Mouse (Mus musculus) neural tube, embryonic 14.5 days (tissue): ENCODE results near the gene Tpd52l2. TPM values are rescaled to one million over a fixed set of nuclear protein-coding genes. Genes with fewer than 3 reads are reported as not detected.

Experiments used
- ATAC-seq: fragments of 200-750 bp; cut with Nextera tagmentation; 2 replicates; pipeline ENCODE4 v1.8.0; 2017; ENCODE audit warnings: low read depth, mild to moderate bottlenecking, moderate TSS enrichment, moderate library complexity
- H3K27ac ChIP-seq: fragments of 300-500 bp; sonication (generic); 2 replicates; pipeline ENCODE4 v1.5.1; 2014; ENCODE audit warnings: low read depth, mild to moderate bottlenecking, control low read depth, low read length, moderate library complexity, mixed read lengths
- H3K27me3 ChIP-seq: fragments of 300-500 bp; sonication (generic); 2 replicates; pipeline ENCODE4 v1.6.1; 2014; ENCODE audit warnings: low read length; ENCODE audit not compliant: control insufficient read depth, insufficient read depth
- H3K36me3 ChIP-seq: fragments of 300-500 bp; sonication (generic); 2 replicates; pipeline ENCODE4 v1.6.1; 2014; ENCODE audit warnings: low read length, mixed read lengths; ENCODE audit not compliant: control insufficient read depth, insufficient read depth
- H3K4me1 ChIP-seq: fragments of 300-500 bp; sonication (generic); 2 replicates; pipeline ENCODE4 v1.6.1; 2014; ENCODE audit warnings: low read length; ENCODE audit not compliant: control insufficient read depth, insufficient read depth
- H3K4me2 ChIP-seq: fragments of 300-500 bp; sonication (generic); 2 replicates; pipeline ENCODE4 v1.6.1; 2014; ENCODE audit warnings: mild to moderate bottlenecking, low read depth, low read length, control low read depth
- H3K4me3 ChIP-seq: fragments of 300-500 bp; sonication (generic); 2 replicates; pipeline ENCODE4 v1.5.1; 2014; ENCODE audit warnings: low read depth, low read length, control low read depth, mixed read lengths
- H3K9ac ChIP-seq: fragments of 300-500 bp; sonication (generic); replicated peaks from 2 replicates; pipeline ENCODE4 v1.6.1; 2014; ENCODE audit warnings: low read depth, mild to moderate bottlenecking, control low read depth, low read length, mixed read lengths
- H3K9me3 ChIP-seq: fragments of 300-500 bp; sonication (generic); 2 replicates; pipeline ENCODE4 v1.6.1; 2016; ENCODE audit warnings: low read length; ENCODE audit not compliant: control insufficient read depth
- WGBS: fragments of 180-500 bp; shearing (Covaris S2); extraction: QIAGEN DNeasy Blood & Tissue Kit; methylation state at CpG from one replicate; pipeline ENCODE4 v1.1.7; 2014; 5-methylcytosine and 5-hydroxymethylcytosine counted together
- polyA plus RNA-seq: library from polyadenylated mRNA; unstranded; fragments of >200 nt; fragmentation: Nextera tagmentation; extraction: Ambion mirVana; gene quantifications from 2 replicates; pipeline ENCODE4 v1.2.1, GENCODE M21; 2014

The Tpd52l2 gene
- polyA plus RNA-seq, 1 experiment from 2014 or later: 120 TPM

DNA sequence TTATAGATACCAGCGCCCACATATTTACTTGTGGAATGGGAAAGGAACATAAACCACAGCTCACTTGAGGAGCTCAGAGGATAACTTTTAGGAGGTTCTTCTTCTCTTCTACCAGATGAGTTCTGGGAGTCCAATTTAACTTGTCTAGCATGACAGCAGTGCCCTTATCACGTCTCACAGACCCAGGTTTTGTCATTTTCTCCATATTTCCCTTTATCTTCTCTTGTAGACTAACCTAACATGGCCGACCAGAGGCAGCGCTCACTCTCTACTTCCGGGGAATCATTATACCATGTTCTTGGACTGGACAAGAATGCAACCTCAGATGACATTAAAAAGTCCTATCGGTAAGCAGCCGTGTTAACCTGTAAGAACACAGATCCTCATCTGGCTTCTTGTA lies 49.2 kb downstream of the Tpd52l2 start:
- no peaks in the 10 kb centered on the region for H3K9me3 ChIP-seq
- no peak overlapping the region for H3K4me3 ChIP-seq
- H3K27ac ChIP-seq: no peak overlapping the region
- H3K4me1 ChIP-seq: no peaks in the 10 kb centered on the region
- peaks cover 44% of the 10 kb centered on the region for H3K36me3 ChIP-seq
- H3K27me3 ChIP-seq: no peaks in the 10 kb centered on the region
- H3K4me2 ChIP-seq: no peak overlapping the region
- no peak for ATAC-seq
- WGBS: 97% methylated on average over 7 of the region's 7 CpGs
- H3K9ac ChIP-seq: no peak overlapping the region

DNA sequence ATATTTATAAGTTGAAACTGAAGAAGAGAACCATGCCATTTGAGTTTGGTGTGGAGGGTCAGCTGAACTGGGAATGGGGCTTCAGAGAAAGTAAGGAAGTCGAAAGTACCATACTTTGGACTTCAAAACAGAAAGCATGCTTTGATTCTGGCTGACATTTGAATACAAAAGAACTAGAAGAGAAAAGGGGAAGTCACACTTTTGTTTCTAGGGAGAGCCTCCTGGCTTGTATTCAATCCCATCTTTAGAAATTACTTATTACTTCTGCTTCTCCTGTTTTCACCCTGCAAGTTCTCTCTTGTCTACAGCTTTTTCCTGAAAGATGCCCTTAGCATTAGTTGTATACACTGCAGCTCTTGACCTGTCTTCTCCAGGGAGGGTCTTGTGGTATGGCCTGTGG lies 51.3 kb downstream of the Tpd52l2 start:
- Histone ChIP-seq H3K27ac (no peak overlapping the region), H3K4me2 (no peak overlapping the region), H3K4me3 (no peak overlapping the region), H3K9me3 (no peaks in the 10 kb centered on the region), H3K9ac (no peak overlapping the region), H3K4me1 (no peaks in the 10 kb centered on the region), H3K36me3 (peaks cover 59% of the 10 kb centered on the region), H3K27me3 (no peaks in the 10 kb centered on the region)
- no peak for ATAC-seq
- WGBS: 73% methylated on average over 1 of the region's 1 CpGs

DNA sequence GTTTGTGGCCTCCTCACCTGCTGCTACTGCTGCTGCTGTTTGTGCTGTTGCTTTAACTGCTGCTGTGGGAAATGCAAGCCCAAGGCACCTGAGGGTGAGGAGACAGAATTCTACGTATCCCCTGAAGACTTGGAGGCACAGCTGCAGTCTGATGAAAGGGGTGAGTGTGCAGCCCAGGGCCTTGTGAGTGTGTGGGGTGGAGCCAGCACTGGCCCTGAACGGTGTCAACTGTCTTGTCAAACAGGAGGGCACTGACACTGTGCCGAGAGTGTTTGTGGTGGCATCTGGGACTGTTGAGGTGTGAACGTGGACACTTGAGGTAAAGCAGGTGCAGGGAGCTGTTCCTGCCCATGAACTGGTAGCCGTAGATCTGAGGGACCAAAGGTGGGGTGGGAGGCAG lies 51.7 kb downstream of the Tpd52l2 start:
- no peak for ATAC-seq
- Histone ChIP-seq H3K36me3 (peaks cover 60% of the 10 kb centered on the region), H3K4me1 (no peaks in the 10 kb centered on the region), H3K27ac (no peak overlapping the region), H3K9ac (no peak overlapping the region), H3K27me3 (no peaks in the 10 kb centered on the region), H3K4me2 (no peak overlapping the region), H3K4me3 (no peak overlapping the region), H3K9me3 (no peaks in the 10 kb centered on the region)
- 84% methylated on average over 5 of the region's 5 CpGs for WGBS

DNA sequence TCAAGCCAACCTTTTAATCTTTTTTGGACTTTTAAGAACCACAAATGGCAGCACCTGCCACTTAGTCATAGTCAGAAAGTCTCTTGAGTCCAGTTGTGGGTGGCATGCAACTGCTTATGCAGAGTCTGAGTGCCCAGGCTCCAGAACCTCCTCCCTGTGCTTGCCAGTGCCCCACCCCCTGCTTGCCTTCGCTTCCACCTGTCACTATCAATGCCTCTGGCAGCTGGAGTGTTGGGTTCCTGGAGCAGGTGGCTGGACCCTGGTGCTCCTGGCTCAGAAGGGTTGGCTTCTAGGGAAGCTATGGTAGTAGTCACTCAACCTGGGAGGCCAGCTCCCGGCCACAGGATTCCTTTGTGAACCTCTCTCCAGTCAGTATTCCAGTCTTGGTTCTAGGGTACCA lies 53.3 kb downstream of the Tpd52l2 start:
- Histone ChIP-seq H3K9me3 (no peaks in the 10 kb centered on the region), H3K4me3 (no peak overlapping the region), H3K36me3 (peaks cover 60% of the 10 kb centered on the region), H3K27me3 (no peaks in the 10 kb centered on the region), H3K4me2 (no peak overlapping the region), H3K27ac (no peak overlapping the region), H3K9ac (no peak overlapping the region), H3K4me1 (no peaks in the 10 kb centered on the region)
- WGBS: 100% methylated on average over 2 of the region's 2 CpGs
- no peak for ATAC-seq

DNA sequence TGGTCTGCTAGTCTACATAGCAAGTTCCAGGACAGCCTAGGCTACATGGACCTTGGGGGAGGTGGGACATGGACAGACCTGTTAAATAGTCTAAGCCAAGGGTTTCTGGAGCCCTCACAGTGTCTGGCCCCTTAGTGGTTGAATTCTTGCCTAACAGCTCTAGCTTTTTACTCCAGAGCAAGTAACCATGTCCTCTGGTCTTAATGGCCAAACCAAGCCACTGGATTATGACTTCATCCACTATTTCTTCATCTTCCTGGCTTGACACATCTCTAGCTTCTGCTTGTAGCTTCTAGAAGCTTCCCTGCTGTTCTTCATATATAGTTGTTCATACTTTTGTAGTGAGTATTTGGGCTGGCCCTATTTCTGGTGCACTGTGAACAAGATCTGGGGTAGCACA lies 56.8 kb downstream of the Tpd52l2 start:
- Histone ChIP-seq H3K9ac (no peak overlapping the region), H3K27ac (no peak overlapping the region), H3K9me3 (no peaks in the 10 kb centered on the region), H3K4me3 (no peak overlapping the region), H3K36me3 (peaks cover 40% of the 10 kb centered on the region), H3K27me3 (no peaks in the 10 kb centered on the region), H3K4me2 (no peak overlapping the region), H3K4me1 (no peaks in the 10 kb centered on the region)
- no peak for ATAC-seq

DNA sequence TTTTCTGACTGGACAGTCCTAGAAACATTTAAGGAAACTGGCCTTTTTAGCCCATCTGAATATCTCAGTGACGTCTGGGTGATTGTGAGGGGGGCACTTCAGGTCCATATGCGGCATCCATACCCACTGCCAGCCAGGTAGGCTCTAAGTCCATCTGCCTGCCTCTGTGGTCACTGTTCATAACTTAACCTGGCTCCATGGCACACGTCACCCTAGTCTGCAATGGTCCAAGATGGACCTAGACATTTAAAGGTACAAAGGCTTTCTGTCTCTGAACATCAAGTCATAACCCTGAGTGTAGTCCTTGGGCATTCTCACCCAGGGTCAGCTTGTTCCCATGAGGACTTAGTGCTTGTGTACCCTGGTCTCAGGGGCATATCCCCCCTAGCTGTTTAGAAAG lies 70.4 kb downstream of the Tpd52l2 start:
- Histone ChIP-seq H3K9ac (no peak overlapping the region), H3K4me1 (no peaks in the 10 kb centered on the region), H3K36me3 (no peaks in the 10 kb centered on the region), H3K9me3 (no peaks in the 10 kb centered on the region), H3K27ac (no peak overlapping the region), H3K4me2 (no peak overlapping the region), H3K27me3 (no peaks in the 10 kb centered on the region), H3K4me3 (no peak overlapping the region)
- 94% methylated on average over 3 of the region's 3 CpGs for WGBS
- no peak for ATAC-seq

Other genes with a start within 250 kb of the Tpd52l2 start
- 19.3 and 19.9 TPM in 2 replicates for gene Gmeb2, start 209.1 kb upstream of the Tpd52l2 start, polyA plus RNA-seq
- gene Stmn3, start 182.6 kb upstream of the Tpd52l2 start, polyA plus RNA-seq: 1,346 and 1,661 TPM in 2 replicates
- gene Rtel1, start 177.4 kb upstream of the Tpd52l2 start, polyA plus RNA-seq: 37.4 and 43.9 TPM in 2 replicates
- 59.3 and 67.7 TPM in 2 replicates for gene Zgpat, start 132.2 kb upstream of the Tpd52l2 start, polyA plus RNA-seq
- gene Arfrp1, start 131.7 kb upstream of the Tpd52l2 start, polyA plus RNA-seq: 57.8 and 66.0 TPM in 2 replicates
- gene Lime1, start 117.1 kb upstream of the Tpd52l2 start, polyA plus RNA-seq: 44.7 and 46.2 TPM in 2 replicates
- gene Zbtb46, start 37.7 kb upstream of the Tpd52l2 start, polyA plus RNA-seq: 18.2 and 22.8 TPM in 2 replicates
- not detected in 2 replicates for gene Abhd16b, start 3.9 kb upstream of the Tpd52l2 start, polyA plus RNA-seq
- 245 and 250 TPM in 2 replicates for gene Dnajc5, start 23.3 kb downstream of the Tpd52l2 start, polyA plus RNA-seq
- gene Uckl1, start 87.8 kb downstream of the Tpd52l2 start, polyA plus RNA-seq: 61.3 and 66.6 TPM in 2 replicates
- 50.3 and 65.6 TPM in 2 replicates for gene Prpf6, start 94.7 kb downstream of the Tpd52l2 start, polyA plus RNA-seq
- gene Zfp512b, start 95.7 kb downstream of the Tpd52l2 start, polyA plus RNA-seq: 85.1 and 87.5 TPM in 2 replicates
- 189 and 220 TPM in 2 replicates for gene Samd10, start 102.1 kb downstream of the Tpd52l2 start, polyA plus RNA-seq
- gene Gm29797, start 159.9 kb downstream of the Tpd52l2 start, polyA plus RNA-seq: not detected in 2 replicates
- gene Sox18, start 174.5 kb downstream of the Tpd52l2 start, polyA plus RNA-seq: 12.7 and 17.0 TPM in 2 replicates
- gene Tcea2, start 183.2 kb downstream of the Tpd52l2 start, polyA plus RNA-seq: 49.6 and 54.8 TPM in 2 replicates
- gene Rgs19, start 196.8 kb downstream of the Tpd52l2 start, polyA plus RNA-seq: 53.6 and 66.3 TPM in 2 replicates
- not detected in 2 replicates for gene Lkaaear1, start 201.3 kb downstream of the Tpd52l2 start, polyA plus RNA-seq
- gene Oprl1, start 217.9 kb downstream of the Tpd52l2 start, polyA plus RNA-seq: 98.4 and 105 TPM in 2 replicates